Mouse (Mus musculus) neural tube, embryonic 12.5 days (tissue): Measurements from ENCODE around the gene Gckr. TPM values are rescaled to one million over a fixed set of nuclear protein-coding genes. Genes with fewer than 3 reads are reported as not detected.
"Not testable (repeated sequence)": the region's sequence is repeated elsewhere in the genome, so short reads cannot be mapped to it uniquely, and the experiment has no call there.

Experiments
- ATAC-seq: fragments of 200-750 bp; cut with Nextera tagmentation; 2 replicates; pipeline ENCODE4 v1.8.0; 2017; ENCODE audit warnings: low read depth, mild to moderate bottlenecking, moderate TSS enrichment, moderate library complexity; ENCODE audit not compliant: low FRiP score
- H3K27ac ChIP-seq: fragments of 300-500 bp; sonication (generic); 2 replicates; pipeline ENCODE4 v1.5.1; 2016
- H3K27me3 ChIP-seq: fragments of 300-500 bp; sonication (generic); replicated peaks from 2 replicates; pipeline ENCODE4 v1.6.1; 2016; ENCODE audit warnings: mild to moderate bottlenecking
- H3K36me3 ChIP-seq: fragments of 300-500 bp; sonication (generic); 2 replicates; pipeline ENCODE4 v1.6.1; 2016; ENCODE audit warnings: mild to moderate bottlenecking
- H3K4me1 ChIP-seq: fragments of 300-500 bp; sonication (generic); 2 replicates; pipeline ENCODE4 v1.6.1; 2016
- H3K4me2 ChIP-seq: fragments of 300-500 bp; sonication (generic); replicated peaks from 2 replicates; pipeline ENCODE4 v1.6.1; 2016; ENCODE audit warnings: mild to moderate bottlenecking
- H3K4me3 ChIP-seq: fragments of 300-500 bp; sonication (generic); 2 replicates; pipeline ENCODE4 v1.5.1; 2016
- H3K9ac ChIP-seq: fragments of 300-500 bp; sonication (generic); 2 replicates; pipeline ENCODE4 v1.6.1; 2016; ENCODE audit warnings: mild to moderate bottlenecking
- H3K9me3 ChIP-seq: fragments of 300-500 bp; sonication (generic); 2 replicates; pipeline ENCODE4 v1.6.1; 2016; ENCODE audit warnings: mild to moderate bottlenecking
- WGBS: fragments of 180-500 bp; shearing (Covaris S2); methylation state at CpG from one replicate; pipeline ENCODE4 v1.1.7; 2016; 5-methylcytosine and 5-hydroxymethylcytosine counted together
- polyA plus RNA-seq: library from polyadenylated mRNA; unstranded; fragments of >200 nt; fragmentation: Nextera tagmentation; extraction: Ambion mirVana; gene quantifications from 2 replicates; pipeline ENCODE4 v1.2.1, GENCODE M21; 2016

Gene Gckr
- polyA plus RNA-seq, 1 experiment from 2014 or later, result 0.49 TPM

DNA sequence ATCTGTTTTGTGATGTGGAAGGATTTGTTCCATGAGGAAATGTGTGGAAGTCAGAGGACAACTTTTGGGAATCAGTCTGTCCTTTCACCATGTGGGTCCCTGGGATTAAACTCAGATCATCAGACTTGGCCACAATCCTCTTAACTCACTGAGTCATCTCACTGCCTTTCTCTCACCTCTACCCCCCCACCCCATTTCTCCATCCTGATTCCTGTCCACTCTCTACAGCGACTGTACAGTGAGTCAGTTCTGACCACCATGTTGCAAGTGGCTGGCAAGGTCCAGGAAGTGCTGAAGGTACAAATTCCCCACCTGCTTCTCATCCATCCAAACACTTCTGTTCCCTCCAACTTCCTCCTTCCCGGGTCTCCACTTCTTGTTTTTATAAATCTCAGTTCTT, 1.2 kb downstream of the Gckr start:
- H3K4me2 ChIP-seq, result no peak overlapping the region
- peaks cover 21% of the 10 kb centered on the region for H3K4me1 ChIP-seq
- 60% methylated on average over 2 of the region's 2 CpGs for WGBS
- no peaks in the 10 kb centered on the region for H3K9me3 ChIP-seq
- no peak overlapping the region for H3K9ac ChIP-seq
- H3K4me3 ChIP-seq, result no peak overlapping the region
- no peak overlapping the region for H3K27ac ChIP-seq
- ATAC-seq, result no peak
- H3K27me3 ChIP-seq, result no peaks in the 10 kb centered on the region
- H3K36me3 ChIP-seq, result peaks cover 6% of the 10 kb centered on the region

DNA sequence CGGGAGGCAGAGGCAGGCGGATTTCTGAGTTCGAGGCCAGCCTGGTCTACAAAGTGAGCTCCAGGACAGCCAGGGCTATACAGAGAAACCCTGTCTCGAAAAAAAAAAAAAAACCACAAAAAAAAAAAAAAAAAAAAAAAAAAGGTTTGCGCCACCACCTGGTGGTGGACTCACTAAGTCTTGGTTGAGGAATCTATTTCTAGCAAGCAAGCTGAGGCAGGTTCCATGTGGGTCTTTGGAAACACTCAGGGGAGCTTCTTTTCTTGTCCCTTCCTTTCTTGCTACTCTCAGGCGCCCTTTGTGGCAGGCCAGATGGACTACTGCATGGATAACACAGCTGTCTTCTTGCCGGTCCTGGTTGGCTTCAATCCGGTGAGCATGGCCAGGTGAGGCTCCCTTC, 4.6 kb downstream of the Gckr start:
- no peaks in the 10 kb centered on the region for H3K36me3 ChIP-seq
- no peak overlapping the region for H3K9ac ChIP-seq
- no peak overlapping the region for H3K4me3 ChIP-seq
- 66% methylated on average over 8 of the region's 8 CpGs for WGBS
- no peaks in the 10 kb centered on the region for H3K4me1 ChIP-seq
- no peaks in the 10 kb centered on the region for H3K9me3 ChIP-seq
- H3K4me2 ChIP-seq, result no peak overlapping the region
- no peaks in the 10 kb centered on the region for H3K27me3 ChIP-seq
- no peak overlapping the region for H3K27ac ChIP-seq
- ATAC-seq, result no peak

DNA sequence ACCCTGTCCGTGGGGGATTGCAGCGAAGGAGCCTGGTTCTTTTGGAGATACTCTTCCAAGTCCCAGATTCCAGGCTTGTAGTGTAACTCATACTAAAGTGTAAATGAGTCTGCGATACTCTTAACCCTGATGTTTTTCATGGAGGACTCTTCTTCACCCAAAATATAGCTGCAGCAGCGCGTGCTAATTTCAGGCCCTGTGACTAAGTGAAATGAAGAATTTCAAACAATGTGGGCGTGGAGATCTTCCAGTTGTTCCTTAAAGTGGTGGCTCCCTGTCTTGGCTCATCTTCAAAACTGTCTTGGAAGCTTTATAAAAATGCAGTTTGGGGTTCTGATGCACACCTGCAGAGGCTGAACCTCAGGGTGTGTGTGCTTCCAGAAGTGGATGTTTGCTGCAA, 5.8 kb downstream of the Gckr start:
- no peak for ATAC-seq
- Histone ChIP-seq H3K4me3 (no peak overlapping the region), H3K27ac (no peak overlapping the region), H3K9ac (no peak overlapping the region), H3K9me3 (no peaks in the 10 kb centered on the region), H3K4me1 (no peaks in the 10 kb centered on the region), H3K27me3 (no peaks in the 10 kb centered on the region), H3K4me2 (no peak overlapping the region), H3K36me3 (no peaks in the 10 kb centered on the region)
- WGBS, result 87% methylated on average over 6 of the region's 6 CpGs

DNA sequence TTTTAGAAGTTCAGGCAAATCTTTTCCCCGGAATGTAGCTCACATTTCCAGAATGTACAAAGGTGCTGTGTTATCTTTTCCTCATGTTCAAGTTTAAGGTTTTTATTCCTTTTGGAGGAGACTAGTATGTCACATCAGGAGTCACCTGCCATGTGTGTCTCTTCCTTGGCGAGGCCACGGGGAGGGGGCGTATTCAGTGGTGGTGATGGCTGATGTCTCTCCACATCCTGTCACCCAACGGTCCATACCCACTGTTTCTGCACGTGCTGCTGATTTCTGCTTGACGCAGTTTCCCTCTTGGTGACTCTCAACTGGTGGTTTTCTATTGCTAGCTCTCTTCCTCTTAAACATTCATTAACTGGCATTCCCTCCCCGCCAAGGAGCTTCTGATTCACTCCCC, 15.6 kb downstream of the Gckr start:
- Histone ChIP-seq H3K27ac (no peak overlapping the region), H3K9ac (no peak overlapping the region), H3K4me1 (no peaks in the 10 kb centered on the region), H3K27me3 (no peaks in the 10 kb centered on the region), H3K4me3 (no peak overlapping the region), H3K4me2 (no peak overlapping the region), H3K9me3 (no peaks in the 10 kb centered on the region; the same call in 1 of the 2 replicates), H3K36me3 (no peaks in the 10 kb centered on the region)
- no peak for ATAC-seq
- 90% methylated on average over 8 of the region's 8 CpGs for WGBS

DNA sequence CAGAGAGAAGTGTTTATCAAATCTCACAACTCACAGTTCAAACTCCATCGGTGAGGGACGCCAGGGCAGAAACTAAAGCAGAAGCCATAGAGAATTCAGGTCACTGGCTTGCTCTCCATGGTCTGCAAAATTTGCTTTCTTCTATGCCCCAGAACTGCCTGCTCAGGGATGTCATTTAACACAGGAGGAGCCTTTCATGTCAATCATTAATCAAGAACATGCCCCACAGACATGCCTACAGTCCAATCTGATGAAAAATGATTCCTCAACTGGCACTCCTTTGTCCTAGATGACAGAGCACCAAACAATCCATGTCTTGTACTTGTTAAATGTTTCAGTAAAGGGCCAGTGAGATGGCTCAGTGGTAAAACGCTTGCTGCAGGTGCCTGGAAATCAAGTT, 25.5 kb downstream of the Gckr start:
- H3K27ac ChIP-seq, result no peak overlapping the region
- H3K9ac ChIP-seq, result no peak overlapping the region
- H3K9me3 ChIP-seq, result no peaks in the 10 kb centered on the region
- no peak overlapping the region for H3K4me2 ChIP-seq
- H3K4me3 ChIP-seq, result no peak overlapping the region
- H3K27me3 ChIP-seq, result no peaks in the 10 kb centered on the region
- 89% methylated on average over 3 of the region's 3 CpGs for WGBS
- no peak for ATAC-seq
- H3K4me1 ChIP-seq, result no peaks in the 10 kb centered on the region
- no peaks in the 10 kb centered on the region for H3K36me3 ChIP-seq

DNA sequence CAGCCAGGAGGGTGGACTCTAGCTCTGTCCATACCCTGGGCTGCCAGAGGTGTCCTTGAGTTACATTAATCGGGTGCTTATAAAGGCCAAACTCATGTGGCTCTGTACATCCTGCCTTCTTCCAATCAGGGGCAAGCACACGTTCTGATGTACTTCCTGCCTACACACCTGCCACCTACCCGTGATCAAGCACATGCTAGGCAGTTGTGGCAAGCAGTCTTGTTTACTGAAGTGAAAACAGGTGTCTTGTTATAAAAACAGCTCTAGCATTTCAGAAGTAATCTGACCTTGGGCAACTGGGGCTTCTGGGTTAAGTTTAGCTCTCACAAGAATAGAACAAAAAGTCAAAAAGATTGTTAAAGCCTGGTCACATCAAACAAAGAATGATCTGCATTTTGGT, 26.8 kb downstream of the Gckr start:
- Histone ChIP-seq H3K36me3 (no peaks in the 10 kb centered on the region), H3K27me3 (no peaks in the 10 kb centered on the region), H3K27ac (no peak overlapping the region), H3K9me3 (no peaks in the 10 kb centered on the region), H3K4me3 (no peak overlapping the region), H3K9ac (no peak overlapping the region), H3K4me1 (no peaks in the 10 kb centered on the region), H3K4me2 (no peak overlapping the region)
- no peak for ATAC-seq
- 69% methylated on average over 3 of the region's 3 CpGs for WGBS

DNA sequence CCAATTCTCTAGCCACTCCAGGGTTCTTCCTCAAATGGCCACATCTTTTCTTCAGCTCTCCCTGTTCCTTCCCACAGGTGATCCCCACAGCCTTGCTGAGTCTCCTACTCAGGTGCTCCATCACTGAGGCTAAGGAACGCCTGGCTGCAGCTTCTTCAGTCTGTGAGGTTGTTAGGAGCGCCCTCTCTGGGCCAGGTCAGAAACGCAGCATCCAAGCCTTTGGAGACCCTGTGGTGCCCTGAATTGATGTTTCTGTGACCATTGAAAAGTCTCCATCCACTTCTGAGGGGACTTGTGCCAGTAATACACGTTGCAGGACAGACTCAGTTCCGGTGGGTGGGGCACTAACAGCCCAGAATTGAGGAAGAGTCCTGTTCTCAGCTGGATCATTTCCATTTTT, 29.6 kb downstream of the Gckr start:
- Histone ChIP-seq H3K4me2 (no peak overlapping the region), H3K4me3 (no peak overlapping the region), H3K9me3 (no peaks in the 10 kb centered on the region), H3K27me3 (no peaks in the 10 kb centered on the region), H3K9ac (no peak overlapping the region), H3K4me1 (no peaks in the 10 kb centered on the region), H3K27ac (no peak overlapping the region), H3K36me3 (no peaks in the 10 kb centered on the region)
- 16% methylated on average over 5 of the region's 5 CpGs for WGBS
- ATAC-seq, result no peak

DNA sequence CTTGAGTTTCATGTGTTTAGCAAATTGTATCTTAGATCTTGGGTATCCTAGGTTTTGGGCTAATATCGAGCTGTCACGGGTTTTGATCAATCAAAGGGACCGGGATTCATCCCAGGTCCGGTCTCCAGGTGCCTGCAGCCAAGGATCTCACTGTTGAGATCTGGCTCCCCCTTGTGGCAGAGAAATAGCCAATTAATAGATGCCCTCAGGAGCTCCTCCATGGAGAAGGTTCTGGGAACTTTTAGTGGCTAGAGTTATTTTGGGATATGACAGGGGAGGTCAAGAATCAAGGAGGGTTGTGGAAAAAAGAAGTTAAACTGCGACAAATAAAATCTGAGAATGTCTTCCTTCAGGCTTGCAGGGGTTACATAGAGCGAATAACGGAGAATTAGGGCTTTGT, 31.0 kb downstream of the Gckr start:
- no peaks in the 10 kb centered on the region for H3K36me3 ChIP-seq

DNA sequence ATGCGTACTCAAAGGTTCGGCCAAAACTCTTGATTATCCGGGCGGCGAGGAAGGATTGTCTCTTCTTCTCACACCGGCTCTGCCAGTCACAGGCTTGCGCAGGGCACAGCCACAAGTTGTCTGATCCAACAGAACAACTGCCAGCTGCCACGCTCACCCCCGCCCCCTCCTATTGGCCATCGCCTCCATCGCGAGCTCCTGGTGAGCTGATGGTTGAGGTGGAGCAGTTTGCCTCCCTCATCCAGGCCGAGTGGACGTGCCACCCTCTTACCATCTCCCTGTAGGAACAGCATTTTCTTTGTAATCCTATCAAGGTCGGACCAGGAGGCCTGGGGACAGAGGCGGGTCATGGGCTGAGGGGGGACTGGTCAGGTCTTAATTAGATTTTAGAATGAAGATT, 60.3 kb downstream of the Gckr start:
- H3K27me3 ChIP-seq, H3K36me3 ChIP-seq, H3K27ac ChIP-seq, H3K4me2 ChIP-seq, H3K9me3 ChIP-seq, ATAC-seq, H3K9ac ChIP-seq, H3K4me3 ChIP-seq, H3K4me1 ChIP-seq: not testable (repeated sequence)
- WGBS, result 79% methylated on average over 16 of the region's 16 CpGs

More for the DNA sequence above, 31.0 kb downstream of the Gckr start:
- Histone ChIP-seq H3K9ac (no peak overlapping the region), H3K27me3 (no peaks in the 10 kb centered on the region), H3K4me1 (no peaks in the 10 kb centered on the region), H3K4me2 (no peak overlapping the region), H3K4me3 (no peak overlapping the region), H3K27ac (no peak overlapping the region), H3K9me3 (no peaks in the 10 kb centered on the region)
- 38% methylated on average over 7 of the region's 7 CpGs for WGBS
- no peak for ATAC-seq

DNA sequence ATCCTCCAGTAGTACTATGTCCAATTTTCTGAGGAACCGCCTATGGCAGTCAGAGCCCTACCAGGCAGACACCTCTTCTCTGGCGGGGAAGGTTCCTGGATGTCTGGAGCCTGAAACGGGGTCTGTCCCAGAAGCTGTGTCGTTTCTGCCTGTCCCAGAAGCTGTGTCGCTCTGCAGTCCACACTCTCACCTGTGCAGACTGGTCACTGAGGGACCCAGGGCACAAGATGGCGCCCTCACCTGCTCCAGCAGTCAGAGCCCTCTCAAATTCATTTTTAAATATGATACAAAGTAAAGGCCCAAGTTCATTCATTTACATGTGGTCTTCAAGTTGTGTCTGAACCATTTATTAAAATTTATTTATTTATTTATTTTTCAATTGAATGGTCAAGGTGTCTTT, 63.7 kb downstream of the Gckr start:
- Histone ChIP-seq H3K4me1 (no peaks in the 10 kb centered on the region), H3K27me3 (no peaks in the 10 kb centered on the region), H3K9me3 (no peaks in the 10 kb centered on the region), H3K27ac (no peak overlapping the region), H3K4me3 (no peak overlapping the region), H3K4me2 (no peak overlapping the region), H3K9ac (no peak overlapping the region), H3K36me3 (no peaks in the 10 kb centered on the region)
- no peak for ATAC-seq
- WGBS, result 79% methylated on average over 6 of the region's 6 CpGs

Other genes starting within 250 kb of the Gckr start
- gene Atraid, start 249.1 kb upstream of the Gckr start, polyA plus RNA-seq, result 119 and 125 TPM in 2 replicates
- gene Slc5a6, start 248.5 kb upstream of the Gckr start, polyA plus RNA-seq, result 11.0 and 12.2 TPM in 2 replicates
- 24.2 and 30.1 TPM in 2 replicates for gene Cad, start 242.7 kb upstream of the Gckr start, polyA plus RNA-seq
- gene Dnajc5g, start 191.2 kb upstream of the Gckr start, polyA plus RNA-seq, result not detected in 2 replicates
- 16.2 and 18.8 TPM in 2 replicates for gene Slc30a3, start 189.2 kb upstream of the Gckr start, polyA plus RNA-seq
- gene Trim54, start 180.7 kb upstream of the Gckr start, polyA plus RNA-seq, result 0.79 and 0.88 TPM in 2 replicates
- not detected in 2 replicates for gene Ucn, start 158.6 kb upstream of the Gckr start, polyA plus RNA-seq
- gene Mpv17, start 143.2 kb upstream of the Gckr start, polyA plus RNA-seq, result 50.3 and 51.5 TPM in 2 replicates
- gene Gm29609, start 117.5 kb upstream of the Gckr start, polyA plus RNA-seq, result 1.5 and 2.4 TPM in 2 replicates
- gene Gtf3c2, start 117.3 kb upstream of the Gckr start, polyA plus RNA-seq, result 86.7 and 90.5 TPM in 2 replicates
- 131 and 134 TPM in 2 replicates for gene Snx17, start 104.2 kb upstream of the Gckr start, polyA plus RNA-seq
- 71.7 and 80.3 TPM in 2 replicates for gene Eif2b4, start 104.0 kb upstream of the Gckr start, polyA plus RNA-seq
- 24.2 and 27.3 TPM in 2 replicates for gene Zfp513, start 95.1 kb upstream of the Gckr start, polyA plus RNA-seq
- 151 and 161 TPM in 2 replicates for gene Ppm1g, start 76.8 kb upstream of the Gckr start, polyA plus RNA-seq
- 150 TPM in 2 replicates for gene Nrbp1, start 56.6 kb upstream of the Gckr start, polyA plus RNA-seq
- 0.80 and 0.90 TPM in 2 replicates for gene Gm9970, start 56.2 kb upstream of the Gckr start, polyA plus RNA-seq
- gene Krtcap3, start 45.8 kb upstream of the Gckr start, polyA plus RNA-seq, result 3.1 and 5.1 TPM in 2 replicates
- 41.2 and 43.9 TPM in 2 replicates for gene Ift172, start 6.3 kb upstream of the Gckr start, polyA plus RNA-seq
- gene Fndc4, start 1.4 kb upstream of the Gckr start, polyA plus RNA-seq, result 79.5 and 80.7 TPM in 2 replicates
- gene Zfp512, start 155.0 kb downstream of the Gckr start, polyA plus RNA-seq, result 97.1 and 100 TPM in 2 replicates
- gene 4930548H24Rik, start 188.3 kb downstream of the Gckr start, polyA plus RNA-seq, result not detected in 2 replicates
- gene Gpn1, start 197.3 kb downstream of the Gckr start, polyA plus RNA-seq, result 73.2 and 76.3 TPM in 2 replicates
- 36.5 and 40.7 TPM in 2 replicates for gene Slc4a1ap, start 229.6 kb downstream of the Gckr start, polyA plus RNA-seq
- 29.5 and 30.8 TPM in 2 replicates for gene Supt7l, start 230.4 kb downstream of the Gckr start, polyA plus RNA-seq